Mouse (Mus musculus): ENCODE measurements around the gene Cela1. TPM values are rescaled to one million over a fixed set of nuclear protein-coding genes. Genes with fewer than 3 reads are reported as not detected.

Cela1 gene
- polyA plus RNA-seq, 1 experiment = 8.3 TPM

DNA sequence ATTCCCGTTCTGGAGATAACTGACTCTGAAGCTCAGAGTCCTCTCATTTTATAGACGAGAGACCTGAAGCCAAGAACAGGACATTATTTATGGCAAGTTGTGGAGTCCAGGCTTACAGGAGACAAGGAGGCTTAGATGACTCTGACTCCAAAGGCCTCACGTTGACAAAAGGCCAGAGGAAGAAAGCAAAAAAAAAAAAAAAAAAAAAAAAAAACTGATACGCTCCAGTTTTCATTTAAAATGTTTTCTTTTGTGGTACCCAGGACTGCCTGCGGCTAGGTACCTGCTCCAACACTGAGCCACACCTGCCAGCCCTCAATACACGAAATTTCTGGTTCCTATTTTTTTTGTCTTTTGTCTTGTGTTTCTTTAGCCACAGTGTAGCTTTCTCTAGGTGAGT lies 20.3 kb downstream of the Cela1 start:
- TF ChIP-seq CTCF (IDR thresholded peaks at IDR 0.05; ENCODE audit: extremely low read depth, insufficient read depth, low read length) (no peak), POLR2A (IDR thresholded peaks at IDR 0.05; ENCODE audit: extremely low read depth, insufficient read depth, low read length) (no peak)
- H3K27ac ChIP-seq (ENCODE audit: insufficient read depth, low read length) = no peak overlapping the region
- H3K4me1 ChIP-seq (ENCODE audit: control insufficient read depth, insufficient read depth, low read length) = no peaks in the 10 kb centered on the region
- H3K4me3 ChIP-seq (ENCODE audit: insufficient read depth, low read length) = no peak overlapping the region

DNA sequence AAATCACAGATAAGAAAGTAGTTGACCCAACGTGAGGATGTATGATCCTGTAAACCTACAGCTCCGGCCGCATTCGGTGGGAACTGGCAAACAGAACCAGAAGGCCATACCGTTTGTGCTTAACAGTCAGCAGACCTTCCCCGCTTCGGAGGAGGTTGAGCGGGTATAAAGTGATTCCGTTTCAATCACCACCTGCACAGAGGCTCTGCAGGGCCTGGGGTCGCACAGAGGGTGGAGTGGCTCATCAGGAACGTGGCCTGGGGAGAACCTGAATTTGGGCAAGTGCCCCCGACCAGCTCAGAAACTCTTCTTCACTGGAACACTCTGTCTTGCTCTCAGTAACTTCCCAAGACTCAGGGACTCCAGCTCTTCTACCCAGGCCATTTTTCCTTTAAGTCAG lies 20.9 kb downstream of the Cela1 start:
- Histone ChIP-seq H3K4me3 (ENCODE audit: insufficient read depth, low read length) (no peak overlapping the region), H3K27ac (ENCODE audit: insufficient read depth, low read length) (no peak overlapping the region), H3K4me1 (ENCODE audit: control insufficient read depth, insufficient read depth, low read length) (no peaks in the 10 kb centered on the region)
- TF ChIP-seq POLR2A (IDR thresholded peaks at IDR 0.05; ENCODE audit: extremely low read depth, insufficient read depth, low read length) (no peak), CTCF (IDR thresholded peaks at IDR 0.05; ENCODE audit: extremely low read depth, insufficient read depth, low read length) (no peak)

DNA sequence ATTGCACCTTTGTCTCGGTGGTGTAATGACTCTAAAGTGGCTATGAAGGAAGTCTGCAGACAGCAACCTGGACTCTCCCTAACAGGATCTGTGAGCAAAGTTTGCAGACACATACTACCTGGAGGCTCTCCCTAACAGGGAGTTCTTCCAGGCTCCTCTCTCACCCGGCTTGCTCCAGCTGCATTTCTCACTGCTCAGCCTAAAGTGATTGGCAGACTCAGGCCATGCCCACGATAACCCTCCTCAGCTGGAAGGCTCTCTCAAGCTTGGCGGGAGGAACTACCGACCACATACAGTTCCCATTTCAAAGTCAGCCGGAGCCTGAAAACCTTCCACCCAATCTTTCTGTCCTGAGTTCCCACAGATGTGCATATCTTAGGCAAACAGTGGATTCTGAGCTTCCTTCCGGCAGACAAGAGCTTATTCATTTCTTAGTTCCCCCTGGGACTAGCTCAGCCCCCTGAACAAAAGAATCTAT lies 21.5 kb downstream of the Cela1 start:
- TF ChIP-seq POLR2A (IDR thresholded peaks at IDR 0.05; ENCODE audit: extremely low read depth, insufficient read depth, low read length) = no peak
- TF ChIP-seq CTCF (IDR thresholded peaks at IDR 0.05; ENCODE audit: extremely low read depth, insufficient read depth, low read length) = no peak
- Histone ChIP-seq H3K4me1 (ENCODE audit: control insufficient read depth, insufficient read depth, low read length) (no peaks in the 10 kb centered on the region), H3K4me3 (ENCODE audit: insufficient read depth, low read length) (no peak overlapping the region), H3K27ac (ENCODE audit: insufficient read depth, low read length) (no peak overlapping the region; the same call in 1 of the 2 replicates)

DNA sequence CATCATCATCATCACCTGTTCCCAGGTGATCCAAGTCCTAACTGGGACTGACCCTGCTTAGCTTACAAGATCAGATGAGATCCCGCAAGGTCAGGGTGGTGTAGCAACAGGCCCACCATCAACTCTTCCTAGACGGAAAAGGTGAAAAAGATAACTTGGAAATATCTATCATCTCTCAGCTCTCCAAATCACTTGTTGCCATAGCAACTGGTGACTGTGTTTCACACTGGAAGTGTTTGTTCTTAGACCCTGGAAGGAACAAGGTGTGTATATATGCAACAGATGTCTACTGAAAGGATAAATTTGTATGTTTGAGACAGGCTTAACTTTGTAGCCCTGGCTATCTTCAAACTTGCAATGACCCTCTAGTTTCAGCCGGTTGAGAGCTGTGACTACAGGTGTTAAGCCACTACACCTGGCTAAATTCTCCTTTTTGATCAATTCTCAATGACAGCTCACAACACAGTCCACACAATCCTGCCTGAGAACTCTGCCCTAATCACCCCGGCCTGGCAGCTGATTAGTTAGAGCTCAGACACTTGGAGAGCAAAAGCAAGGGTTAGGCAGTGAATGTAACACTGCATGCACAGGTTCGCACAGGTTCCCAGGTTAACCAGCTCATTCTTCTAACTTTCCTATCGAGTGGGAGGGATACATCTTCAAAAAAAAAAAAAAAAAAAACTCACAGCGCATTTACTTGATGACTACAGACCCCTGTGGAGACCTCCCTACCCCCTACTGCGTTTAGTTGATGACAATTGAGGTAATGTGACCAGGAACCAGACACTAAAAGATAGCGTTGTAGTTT lies 22.1 kb downstream of the Cela1 start:
- TF ChIP-seq POLR2A (IDR thresholded peaks at IDR 0.05; ENCODE audit: extremely low read depth, insufficient read depth, low read length) (no peak), CTCF (IDR thresholded peaks at IDR 0.05; ENCODE audit: extremely low read depth, insufficient read depth, low read length) (no peak)
- H3K4me1 ChIP-seq (ENCODE audit: control insufficient read depth, insufficient read depth, low read length) = no peaks in the 10 kb centered on the region
- H3K4me3 ChIP-seq (ENCODE audit: insufficient read depth, low read length) = no peak overlapping the region
- no peak overlapping the region for H3K27ac ChIP-seq (ENCODE audit: insufficient read depth, low read length)

DNA sequence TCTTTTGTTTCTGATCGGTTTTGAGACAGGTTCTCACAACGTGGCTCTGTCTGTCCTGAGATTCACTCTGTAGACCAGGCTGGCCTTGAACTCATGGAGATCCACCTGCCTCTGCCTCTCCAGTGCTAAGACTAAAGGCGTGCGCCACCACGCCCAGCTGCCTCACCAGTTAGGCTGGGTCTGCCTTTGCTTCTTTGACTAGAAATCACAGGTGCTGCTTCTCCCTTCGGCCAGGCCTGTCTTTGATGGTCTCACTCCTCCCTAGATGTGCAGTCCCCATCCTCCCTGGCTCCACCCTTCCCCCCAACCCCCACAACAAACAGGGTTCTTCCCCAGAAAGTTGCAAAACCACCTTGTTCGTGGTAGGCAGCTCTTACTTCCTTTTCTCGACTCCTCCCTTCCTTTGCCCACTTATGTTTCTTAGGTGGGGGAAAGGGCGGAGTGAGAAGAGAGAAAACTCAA lies 22.9 kb downstream of the Cela1 start:
- no peak for TF ChIP-seq POLR2A (IDR thresholded peaks at IDR 0.05; ENCODE audit: extremely low read depth, insufficient read depth, low read length)
- TF ChIP-seq CTCF (IDR thresholded peaks at IDR 0.05; ENCODE audit: extremely low read depth, insufficient read depth, low read length) = no peak
- H3K4me3 ChIP-seq (ENCODE audit: insufficient read depth, low read length) = no peak overlapping the region
- H3K27ac ChIP-seq (ENCODE audit: insufficient read depth, low read length) = no peak overlapping the region
- H3K4me1 ChIP-seq (ENCODE audit: control insufficient read depth, insufficient read depth, low read length) = no peaks in the 10 kb centered on the region

DNA sequence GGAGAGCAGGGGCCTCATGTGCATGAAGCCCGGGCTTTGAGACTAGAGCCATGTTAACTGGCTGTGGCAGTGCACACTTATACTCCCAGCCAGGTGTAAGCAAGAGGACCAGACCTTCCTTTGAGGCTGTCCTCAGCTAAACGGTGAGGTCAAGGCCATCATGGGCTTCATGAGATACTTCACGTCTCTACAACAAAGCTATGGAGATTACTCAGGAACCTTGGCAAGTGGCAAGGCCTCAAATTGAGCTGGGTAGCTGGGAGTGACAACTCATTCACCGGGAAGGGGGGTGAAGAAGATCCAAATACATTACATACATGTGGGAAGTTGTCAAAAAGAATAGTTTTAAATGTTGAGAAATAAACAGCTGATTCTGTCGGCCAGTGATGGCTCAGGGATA lies 26.9 kb downstream of the Cela1 start:
- Histone ChIP-seq H3K4me1 (ENCODE audit: control insufficient read depth, insufficient read depth, low read length) (no peaks in the 10 kb centered on the region), H3K4me3 (ENCODE audit: insufficient read depth, low read length) (no peak overlapping the region), H3K27ac (ENCODE audit: insufficient read depth, low read length) (no peak overlapping the region)
- TF ChIP-seq POLR2A (IDR thresholded peaks at IDR 0.05; ENCODE audit: extremely low read depth, insufficient read depth, low read length) (no peak), CTCF (IDR thresholded peaks at IDR 0.05; ENCODE audit: extremely low read depth, insufficient read depth, low read length) (no peak)

DNA sequence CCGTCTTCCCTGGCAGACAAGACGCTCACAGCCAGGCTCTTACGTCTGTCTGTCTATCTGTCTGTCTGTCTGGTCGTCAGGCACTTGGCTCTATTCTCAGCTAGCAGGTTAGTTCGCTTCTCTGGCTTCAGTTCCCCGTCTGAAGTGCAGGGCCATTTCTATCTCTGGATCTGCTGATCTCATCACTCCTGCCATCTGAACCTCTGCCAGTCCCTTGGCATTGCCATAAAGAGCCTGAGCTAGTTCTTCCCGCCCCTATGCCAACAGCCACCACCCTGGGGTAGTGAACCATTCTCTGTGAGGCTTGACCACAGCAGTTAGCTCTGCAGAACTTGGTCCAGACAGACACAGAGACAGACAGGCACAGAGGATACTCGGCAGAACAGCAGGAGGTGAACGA lies 27.4 kb downstream of the Cela1 start:
- H3K27ac ChIP-seq (ENCODE audit: insufficient read depth, low read length) = no peak overlapping the region
- TF ChIP-seq POLR2A (IDR thresholded peaks at IDR 0.05; ENCODE audit: extremely low read depth, insufficient read depth, low read length) (no peak), CTCF (IDR thresholded peaks at IDR 0.05; ENCODE audit: extremely low read depth, insufficient read depth, low read length) (no peak)
- H3K4me1 ChIP-seq (ENCODE audit: control insufficient read depth, insufficient read depth, low read length) = no peaks in the 10 kb centered on the region
- H3K4me3 ChIP-seq (ENCODE audit: insufficient read depth, low read length) = no peak overlapping the region

DNA sequence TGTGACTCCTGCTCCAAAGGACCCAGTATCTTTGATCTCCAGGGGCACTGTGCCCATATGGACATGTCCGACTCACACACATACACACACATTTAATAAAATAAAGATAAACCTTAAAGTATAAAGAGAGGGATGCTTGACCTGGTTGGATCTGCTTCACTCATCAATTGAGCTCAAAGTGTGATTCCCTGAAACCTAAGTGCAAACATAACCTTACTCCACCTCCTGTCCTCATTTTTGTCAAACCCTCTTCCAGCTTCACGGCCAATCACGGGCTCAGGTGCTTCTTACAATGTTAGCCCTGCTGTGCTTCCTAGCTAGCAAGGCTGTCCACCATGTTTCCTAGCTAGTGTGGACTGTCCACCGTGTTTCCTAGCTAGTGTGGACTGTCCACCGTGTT lies 32.5 kb downstream of the Cela1 start:
- H3K4me3 ChIP-seq (ENCODE audit: insufficient read depth, low read length) = no peak overlapping the region
- H3K4me1 ChIP-seq (ENCODE audit: control insufficient read depth, insufficient read depth, low read length) = no peaks in the 10 kb centered on the region
- no peak overlapping the region for H3K27ac ChIP-seq (ENCODE audit: insufficient read depth, low read length)
- TF ChIP-seq POLR2A (IDR thresholded peaks at IDR 0.05; ENCODE audit: extremely low read depth, insufficient read depth, low read length) = no peak
- no peak for TF ChIP-seq CTCF (IDR thresholded peaks at IDR 0.05; ENCODE audit: extremely low read depth, insufficient read depth, low read length)

DNA sequence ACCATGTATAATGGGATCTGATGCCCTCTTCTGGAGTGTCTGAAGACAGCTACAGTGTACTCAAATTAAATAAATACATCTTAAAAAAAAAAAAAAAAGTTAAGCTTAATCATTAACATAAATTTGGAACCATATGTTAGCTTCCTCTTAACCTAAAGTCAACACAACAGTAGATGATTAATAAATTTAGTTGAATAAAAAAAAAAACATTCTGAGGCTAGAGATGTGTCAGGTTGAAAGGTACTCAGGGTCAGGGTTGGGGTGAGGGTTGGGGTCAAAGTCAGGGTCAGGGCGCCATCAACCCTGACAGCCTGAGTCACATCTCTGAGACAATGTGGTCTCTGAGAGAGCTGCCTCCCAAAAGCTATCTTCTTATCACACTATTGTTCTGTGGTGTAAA lies 33.5 kb downstream of the Cela1 start:
- Histone ChIP-seq H3K4me1 (ENCODE audit: control insufficient read depth, insufficient read depth, low read length) (no peaks in the 10 kb centered on the region), H3K27ac (ENCODE audit: insufficient read depth, low read length) (no peak overlapping the region), H3K4me3 (ENCODE audit: insufficient read depth, low read length) (no peak overlapping the region)
- TF ChIP-seq POLR2A (IDR thresholded peaks at IDR 0.05; ENCODE audit: extremely low read depth, insufficient read depth, low read length) (no peak), CTCF (IDR thresholded peaks at IDR 0.05; ENCODE audit: extremely low read depth, insufficient read depth, low read length) (no peak)

DNA sequence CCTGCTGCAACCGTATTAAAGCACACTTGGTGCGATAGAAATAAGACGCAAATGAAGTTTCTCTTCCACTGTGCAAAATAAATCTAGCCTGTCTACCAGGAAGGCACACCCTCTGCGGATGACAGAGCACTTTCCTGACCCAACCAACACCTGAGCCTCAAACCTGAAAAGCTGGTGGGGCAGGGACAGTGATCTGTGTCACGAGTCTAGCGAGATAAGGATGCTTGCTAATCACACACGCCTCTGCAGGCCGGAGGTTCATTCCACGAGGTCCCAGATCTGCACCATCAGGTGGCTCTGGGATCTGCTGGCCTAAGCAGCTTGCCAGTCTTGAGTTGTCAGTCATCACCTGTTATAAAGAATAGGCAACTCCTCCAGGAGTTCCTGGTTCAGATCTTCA lies 36.1 kb downstream of the Cela1 start:
- TF ChIP-seq CTCF (IDR thresholded peaks at IDR 0.05; ENCODE audit: extremely low read depth, insufficient read depth, low read length) = no peak
- no peak for TF ChIP-seq POLR2A (IDR thresholded peaks at IDR 0.05; ENCODE audit: extremely low read depth, insufficient read depth, low read length)
- no peak overlapping the region for H3K27ac ChIP-seq (ENCODE audit: insufficient read depth, low read length)
- H3K4me1 ChIP-seq (ENCODE audit: control insufficient read depth, insufficient read depth, low read length) = no peaks in the 10 kb centered on the region

More for the DNA sequence above, 36.1 kb downstream of the Cela1 start:
- no peak overlapping the region for H3K4me3 ChIP-seq (ENCODE audit: insufficient read depth, low read length)
